Mouse (Mus musculus) E14TG2a.4 (cell line): ENCODE measurements around the gene Pim3.

Experiments
- H3K27me3 ChIP-seq: 2 replicates; pipeline ENCODE4 v1.6.1; 2014; ENCODE audit warnings: low read length, control low read depth; ENCODE audit not compliant: insufficient read depth
- H3K36me3 ChIP-seq: 2 replicates; pipeline ENCODE4 v1.6.1; 2014; ENCODE audit warnings: low read length, control low read depth; ENCODE audit not compliant: insufficient read depth
- H3K4me1 ChIP-seq: replicated peaks from 2 replicates; pipeline ENCODE4 v1.6.1; 2014; ENCODE audit warnings: low read depth, low read length, control low read depth
- H3K4me3 ChIP-seq: replicated peaks from 2 replicates; pipeline ENCODE4 v1.5.1; 2014; ENCODE audit warnings: mild to moderate bottlenecking, low read length
- H3K9me3 ChIP-seq: 2 replicates; pipeline ENCODE4 v1.6.1; 2014; ENCODE audit warnings: low read length, control low read depth
- CTCF ChIP-seq: conservative IDR thresholded peaks from 2 replicates; pipeline ENCODE4 v1.5.1; 2014; ENCODE audit warnings: low read length
- NANOG ChIP-seq: IDR thresholded peaks from 2 replicates; pipeline ENCODE4 v1.6.1; 2014; ENCODE audit warnings: borderline replicate concordance, low read length, mixed read lengths
- POU5F1 ChIP-seq: IDR thresholded peaks from 2 replicates; pipeline ENCODE4 v1.6.1; 2014; ENCODE audit warnings: low read length, borderline replicate concordance

Pim3 gene

DNA sequence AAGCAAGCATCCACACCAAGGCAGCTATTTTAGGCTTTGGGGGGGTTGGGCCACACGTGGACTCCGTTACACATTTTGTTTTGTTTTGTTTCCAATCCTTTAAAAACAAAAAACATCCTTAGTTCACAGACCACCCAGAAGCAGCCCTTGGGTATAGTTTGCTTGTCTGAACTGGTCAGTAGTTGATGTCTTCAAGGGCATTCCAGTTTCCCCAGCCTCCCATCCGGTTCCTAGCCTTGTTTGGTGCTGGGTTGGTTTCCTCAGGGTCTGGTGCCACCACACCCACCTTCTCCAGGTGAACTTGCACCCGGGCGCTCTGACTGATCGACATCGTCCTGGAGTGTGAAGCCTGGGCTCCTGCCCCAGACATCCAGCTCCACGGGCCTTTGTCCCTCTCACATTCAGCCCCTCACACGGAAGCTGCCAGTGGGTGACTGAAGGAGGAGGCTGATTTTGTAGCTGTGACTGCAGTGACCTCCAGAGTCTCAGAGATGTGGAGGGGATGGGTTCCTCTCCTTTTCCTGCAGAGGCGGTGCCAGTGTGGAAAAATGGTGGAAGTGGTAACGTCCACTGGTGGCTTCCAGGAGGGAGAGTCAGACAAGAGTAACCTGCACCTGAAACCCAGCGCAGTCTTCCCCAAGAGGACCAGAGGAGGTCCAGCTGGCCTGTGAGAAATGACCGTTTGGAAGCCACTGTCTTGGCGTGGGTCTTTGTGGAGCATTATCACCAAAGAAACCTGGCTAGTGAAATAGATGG lies 42.2 kb downstream of the Pim3 start:
- Histone ChIP-seq H3K9me3 (no peaks in the 10 kb centered on the region), H3K4me1 (peaks cover 34% of the 10 kb centered on the region), H3K4me3 (no peak overlapping the region; the same call in 1 of the 2 replicates), H3K36me3 (no peaks in the 10 kb centered on the region), H3K27me3 (no peaks in the 10 kb centered on the region)
- TF ChIP-seq NANOG (no peak), POU5F1 (no peak), CTCF (no peak)

- Histone ChIP-seq H3K36me3 (no peaks in the 10 kb centered on the region), H3K4me3 (no peak overlapping the region), H3K9me3 (no peaks in the 10 kb centered on the region), H3K4me1 (peaks cover 34% of the 10 kb centered on the region), H3K27me3 (no peaks in the 10 kb centered on the region)
- no peak for TF ChIP-seq POU5F1
- TF ChIP-seq NANOG = peak; percentile 45; the same call in 1 of the 2 replicates
Observed at GRCm38 (mm10) chr15:88906347-88906746, 44.4 kb downstream of the Pim3 start.

DNA sequence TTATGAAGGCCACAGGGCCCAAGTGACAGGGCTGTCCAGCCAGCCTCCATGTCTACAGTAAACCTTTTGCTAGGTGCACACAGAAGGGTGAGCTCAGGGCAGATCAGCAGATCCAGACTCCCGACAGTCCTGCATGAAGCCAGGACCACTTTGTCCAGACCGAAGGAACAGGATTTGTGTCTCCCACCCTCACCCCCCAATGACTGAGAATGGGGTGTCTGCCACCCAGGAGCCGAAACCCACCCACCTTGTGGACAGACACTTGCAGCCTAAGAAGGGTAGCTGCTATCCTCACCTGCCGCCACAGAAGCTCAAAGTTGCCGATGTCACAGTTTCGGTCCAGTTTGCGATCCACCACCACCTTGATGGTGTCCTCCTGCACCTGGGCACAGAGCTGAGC lies 53.1 kb downstream of the Pim3 start:
- TF ChIP-seq NANOG (no peak), CTCF (no peak), POU5F1 (no peak)
- H3K4me3 ChIP-seq = peak overlapping the region; percentile 53; the same call in 1 of the 2 replicates
- H3K4me1 ChIP-seq = peaks cover 72% of the 10 kb centered on the region
- no peaks in the 10 kb centered on the region for H3K36me3 ChIP-seq
- H3K9me3 ChIP-seq = no peaks in the 10 kb centered on the region
- H3K27me3 ChIP-seq = peaks cover 8% of the 10 kb centered on the region
